Mouse (Mus musculus) heart, embryonic 10.5 days (tissue): ENCODE measurements around the gene Pax3. TPM values are rescaled to one million over a fixed set of nuclear protein-coding genes. Genes with fewer than 3 reads are reported as not detected.

ENCODE experiments used
- DNase-seq: peaks from one replicate; pipeline ENCODE4 v3.0.0-alpha.2; 2017; ENCODE audit warnings: low spot score
- H3K27ac ChIP-seq: fragments of 300-500 bp; sonication (generic); 2 replicates; pipeline ENCODE4 v1.5.1; 2016; ENCODE audit warnings: mild to moderate bottlenecking
- H3K27me3 ChIP-seq: fragments of 300-500 bp; sonication (generic); 2 replicates; pipeline ENCODE4 v1.6.1; 2016; ENCODE audit warnings: mild to moderate bottlenecking; ENCODE audit not compliant: poor library complexity, insufficient read depth, severe bottlenecking
- H3K36me3 ChIP-seq: fragments of 300-500 bp; sonication (generic); 2 replicates; pipeline ENCODE4 v1.6.1; 2016; ENCODE audit warnings: mild to moderate bottlenecking, moderate library complexity
- H3K4me1 ChIP-seq: fragments of 300-500 bp; sonication (generic); 2 replicates; pipeline ENCODE4 v1.6.1; 2016; ENCODE audit warnings: mild to moderate bottlenecking
- H3K4me3 ChIP-seq: fragments of 300-500 bp; sonication (generic); 2 replicates; pipeline ENCODE4 v1.5.1; 2016; ENCODE audit warnings: mild to moderate bottlenecking, moderate library complexity
- H3K9me3 ChIP-seq: fragments of 300-500 bp; sonication (generic); 2 replicates; pipeline ENCODE4 v1.6.1; 2016; ENCODE audit warnings: mild to moderate bottlenecking, moderate library complexity
- WGBS: fragments of 180-500 bp; shearing (Covaris S2); methylation state at CpG from one replicate; pipeline ENCODE4 v1.1.7; 2016; 5-methylcytosine and 5-hydroxymethylcytosine counted together
- polyA plus RNA-seq: library from polyadenylated mRNA; unstranded; fragments of >200 nt; fragmentation: Nextera tagmentation; extraction: Ambion mirVana; gene quantifications from 2 replicates; pipeline ENCODE4 v1.2.1, GENCODE M21; 2016

The Pax3 gene
- polyA plus RNA-seq, 1 experiment from 2014 or later: 1.9 TPM

GRCm38 (mm10) chr1:78142912-78143311, 54.0 kb downstream of the Pax3 start:
- H3K27ac ChIP-seq: no peak overlapping the region
- no peak for DNase-seq
- H3K9me3 ChIP-seq: no peaks in the 10 kb centered on the region
- WGBS: 54% methylated on average over 6 of the region's 6 CpGs
- peaks cover 95% of the 10 kb centered on the region for H3K27me3 ChIP-seq
- no peaks in the 10 kb centered on the region for H3K36me3 ChIP-seq
- H3K4me1 ChIP-seq: 0 out of 2 replicates have a peak, but pooled peaks cover 5% of the 10 kb centered on the region
- no peak overlapping the region for H3K4me3 ChIP-seq

DNA sequence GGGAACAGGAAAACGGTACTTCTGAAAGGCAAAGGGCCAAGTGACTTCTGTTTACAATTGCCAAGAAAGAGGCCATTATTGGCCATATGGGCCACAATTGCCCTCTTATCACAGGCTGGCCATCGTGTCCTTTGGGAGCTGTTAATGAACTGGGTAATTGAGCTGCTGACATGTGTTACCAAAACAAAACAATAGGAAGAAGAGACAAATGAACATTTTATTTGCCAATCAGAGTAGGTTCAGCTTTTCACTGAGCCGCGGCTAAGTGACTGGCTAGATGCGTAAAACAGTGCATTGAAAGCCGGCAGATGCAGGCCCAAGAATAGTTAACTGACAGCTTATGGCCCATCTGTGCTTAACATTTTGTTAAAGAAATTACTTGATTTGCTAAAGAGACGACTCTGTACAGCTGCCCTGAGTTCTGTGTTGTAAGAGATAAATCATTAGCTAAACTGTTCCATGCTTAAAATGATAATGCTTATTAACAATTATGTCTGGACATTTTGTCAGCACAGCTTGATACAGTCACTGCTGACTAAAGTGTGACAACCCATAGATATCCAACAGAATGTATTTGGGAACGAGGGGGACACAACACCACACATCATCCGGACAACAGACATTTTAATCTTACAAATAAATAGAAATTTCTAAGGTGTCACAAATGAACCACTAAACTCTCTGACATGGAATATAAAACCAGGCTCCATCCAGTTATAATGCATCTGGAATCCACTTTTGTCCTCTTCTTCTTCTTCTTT, 55.0 kb downstream of the Pax3 start:
- no peaks in the 10 kb centered on the region for H3K9me3 ChIP-seq
- 31% methylated on average over 9 of the region's 9 CpGs for WGBS
- no peak for DNase-seq
- no peak overlapping the region for H3K27ac ChIP-seq
- H3K4me1 ChIP-seq: 0 out of 2 replicates have a peak, but pooled peaks cover 5% of the 10 kb centered on the region
- no peaks in the 10 kb centered on the region for H3K36me3 ChIP-seq
- H3K4me3 ChIP-seq: no peak overlapping the region
- peaks cover 98% of the 10 kb centered on the region for H3K27me3 ChIP-seq

- WGBS: 5% methylated on average over 7 of the region's 7 CpGs
- Histone ChIP-seq H3K4me3 (no peak overlapping the region), H3K4me1 (0 out of 2 replicates have a peak, but pooled peaks cover 5% of the 10 kb centered on the region), H3K27me3 (peaks cover 98% of the 10 kb centered on the region), H3K27ac (no peak overlapping the region), H3K9me3 (no peaks in the 10 kb centered on the region), H3K36me3 (no peaks in the 10 kb centered on the region)
- DNase-seq: no peak
These were observed 55.6 kb downstream of the Pax3 start for GRCm38 (mm10) chr1:78141314-78141713.

DNA sequence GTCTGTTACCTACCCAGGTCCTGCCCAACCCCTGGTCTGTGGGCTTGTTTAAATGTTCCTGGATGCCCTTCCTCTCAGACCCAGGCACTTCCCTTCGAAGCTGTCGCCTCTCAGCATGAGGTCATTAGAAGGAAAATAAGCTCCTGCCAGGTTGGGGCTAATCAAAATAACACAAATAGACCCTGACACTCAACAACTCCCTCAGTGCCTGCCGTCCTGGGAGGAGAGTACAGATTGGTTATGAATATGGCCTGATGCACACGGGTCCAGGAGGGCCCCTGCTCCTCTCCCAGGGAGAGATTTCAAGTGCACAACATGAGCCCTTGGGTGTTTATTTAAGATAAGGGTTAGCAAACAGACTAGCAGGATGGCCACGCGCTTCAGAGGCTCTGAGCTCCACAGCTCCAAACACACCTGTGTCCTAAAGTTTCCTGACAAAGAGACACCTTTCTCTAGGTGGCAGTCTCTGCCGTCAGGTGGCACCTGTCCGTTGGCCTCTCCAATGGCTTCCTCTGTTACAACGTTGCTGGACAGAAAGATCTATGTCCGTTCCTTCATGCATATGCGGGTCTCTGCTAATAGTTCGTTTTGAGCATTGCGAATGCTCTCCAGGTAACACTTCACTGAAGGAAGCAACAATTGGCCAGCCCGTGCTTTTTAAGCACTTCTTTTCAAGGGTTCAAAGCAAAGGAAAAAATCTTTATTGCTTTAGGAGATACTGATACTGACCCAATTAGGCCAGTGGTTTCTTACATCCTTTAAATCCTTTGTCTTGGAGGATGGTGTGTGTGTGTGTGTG, 56.2 kb downstream of the Pax3 start:
- 2% methylated on average over 14 of the region's 14 CpGs for WGBS

GRCm38 (mm10) chr1:78139287-78139686, 57.6 kb downstream of the Pax3 start:
- Histone ChIP-seq H3K4me3 (no peak overlapping the region), H3K27ac (no peak overlapping the region), H3K4me1 (0 out of 2 replicates have a peak, but pooled peaks cover 5% of the 10 kb centered on the region), H3K9me3 (no peaks in the 10 kb centered on the region), H3K36me3 (no peaks in the 10 kb centered on the region), H3K27me3 (peaks cover 91% of the 10 kb centered on the region)
- WGBS: 3% methylated on average over 11 of the region's 11 CpGs
- DNase-seq: no peak

More for the DNA sequence above, 56.2 kb downstream of the Pax3 start:
- Histone ChIP-seq H3K4me3 (no peak overlapping the region), H3K27me3 (peaks cover 94% of the 10 kb centered on the region), H3K27ac (no peak overlapping the region), H3K9me3 (no peaks in the 10 kb centered on the region), H3K4me1 (0 out of 2 replicates have a peak, but pooled peaks cover 5% of the 10 kb centered on the region), H3K36me3 (no peaks in the 10 kb centered on the region)
- DNase-seq: no peak

DNA sequence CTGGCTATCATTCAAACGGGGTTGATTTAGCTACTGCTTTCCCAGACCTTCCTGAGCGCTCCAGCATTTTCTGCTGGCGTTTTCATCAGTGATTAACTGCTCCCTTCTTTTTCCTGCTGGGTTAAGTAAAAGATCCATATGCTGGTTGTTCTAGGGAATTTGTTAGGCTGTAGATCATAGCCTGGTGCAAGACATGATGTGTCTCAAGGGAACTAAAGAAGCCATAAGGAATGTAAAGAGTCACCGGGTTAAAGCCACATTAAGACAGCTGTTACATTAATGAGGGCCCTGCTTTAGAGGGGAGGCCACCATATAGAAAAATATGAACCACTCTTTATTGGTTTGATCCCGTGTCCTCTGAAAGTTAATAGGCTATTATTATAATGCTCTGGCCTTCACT, 67.7 kb downstream of the Pax3 start:
- no peaks in the 10 kb centered on the region for H3K4me1 ChIP-seq
- no peak for DNase-seq
- peaks cover 19% of the 10 kb centered on the region for H3K27me3 ChIP-seq
- 53% methylated on average over 5 of the region's 5 CpGs for WGBS
- H3K9me3 ChIP-seq: no peaks in the 10 kb centered on the region
- H3K36me3 ChIP-seq: no peaks in the 10 kb centered on the region
- H3K27ac ChIP-seq: no peak overlapping the region
- H3K4me3 ChIP-seq: no peak overlapping the region

DNA sequence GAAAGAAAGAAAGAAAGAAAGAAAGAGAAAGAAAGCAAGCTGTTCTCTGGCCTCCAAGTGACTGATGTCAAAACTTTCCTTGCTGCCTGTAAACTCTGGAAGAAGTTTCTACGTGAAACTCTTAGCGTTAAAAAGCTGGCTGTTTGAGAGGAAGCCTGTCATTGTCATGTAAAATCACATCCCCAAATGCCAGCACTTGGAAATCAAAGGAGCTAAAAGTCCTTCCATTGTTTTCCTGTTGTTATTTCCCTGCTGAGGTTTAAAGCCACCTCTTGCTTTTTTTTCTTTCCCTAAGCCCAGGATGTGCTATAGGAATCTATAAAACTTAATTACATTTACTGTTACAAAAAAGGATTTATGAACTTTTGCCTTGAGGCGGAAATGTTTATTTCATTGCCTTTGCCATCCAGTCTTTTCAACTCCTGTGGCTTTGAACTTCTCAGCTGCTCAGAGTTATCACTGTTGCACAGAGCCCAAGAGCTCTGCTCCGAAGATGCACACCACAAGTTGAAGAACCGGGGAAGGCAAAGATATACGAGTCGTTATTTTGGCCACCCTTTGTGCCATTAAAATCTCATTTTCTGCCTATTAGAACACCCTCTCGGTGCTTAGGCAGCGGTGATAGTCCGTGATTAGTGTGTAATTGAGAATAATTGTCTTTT, 76.9 kb downstream of the Pax3 start:
- no peak for DNase-seq
- Histone ChIP-seq H3K27me3 (peaks cover 6% of the 10 kb centered on the region; the same call in 1 of the 2 replicates), H3K4me3 (no peak overlapping the region), H3K27ac (no peak overlapping the region), H3K4me1 (no peaks in the 10 kb centered on the region), H3K9me3 (no peaks in the 10 kb centered on the region), H3K36me3 (no peaks in the 10 kb centered on the region)
- 20% methylated on average over 10 of the region's 10 CpGs for WGBS

GRCm38 (mm10) chr1:78116046-78116445, 80.9 kb downstream of the Pax3 start:
- H3K27me3 ChIP-seq: 0 out of 2 replicates have a peak, but pooled peaks cover 4% of the 10 kb centered on the region
- DNase-seq: no peak
- no peaks in the 10 kb centered on the region for H3K9me3 ChIP-seq
- H3K4me1 ChIP-seq: no peaks in the 10 kb centered on the region
- H3K36me3 ChIP-seq: no peaks in the 10 kb centered on the region
- no peak overlapping the region for H3K4me3 ChIP-seq
- WGBS: 82% methylated on average over 3 of the region's 3 CpGs
- no peak overlapping the region for H3K27ac ChIP-seq

DNA sequence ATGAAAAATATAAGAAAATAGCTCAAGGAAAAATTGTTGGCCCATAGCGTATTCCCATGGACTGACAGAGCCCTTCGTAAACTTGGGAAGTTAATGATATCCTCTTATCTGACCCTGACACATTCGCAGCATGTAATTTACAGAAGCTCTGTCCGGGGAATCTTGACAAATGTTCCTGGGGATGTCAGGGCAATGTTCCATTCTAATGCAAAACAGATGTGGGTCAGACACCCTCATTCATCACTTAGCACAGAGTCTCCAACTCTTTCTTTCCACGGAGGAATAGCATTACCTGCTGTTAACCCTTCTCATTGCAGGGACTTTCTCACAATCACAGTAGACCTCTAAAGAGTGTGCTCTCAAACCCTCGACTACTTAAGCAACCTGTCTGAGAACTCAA, 86.6 kb downstream of the Pax3 start:
- no peak overlapping the region for H3K27ac ChIP-seq
- no peaks in the 10 kb centered on the region for H3K9me3 ChIP-seq
- no peak overlapping the region for H3K4me3 ChIP-seq
- H3K36me3 ChIP-seq: no peaks in the 10 kb centered on the region
- H3K4me1 ChIP-seq: no peaks in the 10 kb centered on the region
- DNase-seq: no peak
- peaks cover 4% of the 10 kb centered on the region; the same call in 1 of the 2 replicates for H3K27me3 ChIP-seq
- WGBS: 40% methylated on average over 6 of the region's 6 CpGs

DNA sequence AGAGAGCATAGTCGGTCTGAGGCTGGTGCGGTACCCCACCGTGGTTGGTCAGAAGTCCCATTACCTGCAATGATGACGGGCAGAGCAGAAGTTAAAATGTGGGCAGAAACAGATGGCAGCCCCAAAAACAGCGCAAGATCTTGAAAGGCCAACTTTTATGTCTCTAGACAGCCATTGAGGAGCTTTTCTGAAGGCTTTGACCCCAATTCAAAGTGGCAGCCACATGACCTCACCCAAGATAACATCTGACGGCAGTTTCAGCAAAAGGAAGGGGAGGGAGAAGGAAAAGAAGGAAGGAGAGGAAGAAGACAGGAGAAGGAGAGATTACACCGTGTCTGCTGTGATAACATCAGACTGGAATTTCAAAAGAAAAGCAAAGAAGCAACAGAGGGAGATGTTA, 93.4 kb downstream of the Pax3 start:
- no peak for DNase-seq
- WGBS: 59% methylated on average over 7 of the region's 7 CpGs
- Histone ChIP-seq H3K27ac (no peak overlapping the region), H3K9me3 (no peaks in the 10 kb centered on the region), H3K36me3 (no peaks in the 10 kb centered on the region), H3K27me3 (no peaks in the 10 kb centered on the region; the same call in 1 of the 2 replicates), H3K4me1 (no peaks in the 10 kb centered on the region), H3K4me3 (no peak overlapping the region)

GRCm38 (mm10) chr1:78093619-78094018, 103.3 kb downstream of the Pax3 start:
- no peaks in the 10 kb centered on the region for H3K36me3 ChIP-seq
- WGBS: 88% methylated on average over 4 of the region's 4 CpGs
- DNase-seq: no peak

GRCm38 (mm10) chr1:78088646-78089045, 108.3 kb downstream of the Pax3 start:
- H3K36me3 ChIP-seq: no peaks in the 10 kb centered on the region
- H3K4me1 ChIP-seq: no peaks in the 10 kb centered on the region
- H3K27ac ChIP-seq: no peak overlapping the region
- WGBS: 74% methylated on average over 2 of the region's 2 CpGs
- no peak overlapping the region for H3K4me3 ChIP-seq
- H3K9me3 ChIP-seq: no peaks in the 10 kb centered on the region
- no peaks in the 10 kb centered on the region for H3K27me3 ChIP-seq
- no peak for DNase-seq

More at GRCm38 (mm10) chr1:78093619-78094018, 103.3 kb downstream of the Pax3 start:
- Histone ChIP-seq H3K4me1 (no peaks in the 10 kb centered on the region), H3K9me3 (no peaks in the 10 kb centered on the region), H3K27me3 (no peaks in the 10 kb centered on the region), H3K27ac (no peak overlapping the region), H3K4me3 (no peak overlapping the region)

- Histone ChIP-seq H3K9me3 (no peaks in the 10 kb centered on the region), H3K27ac (no peak overlapping the region), H3K36me3 (no peaks in the 10 kb centered on the region), H3K4me3 (no peak overlapping the region), H3K4me1 (no peaks in the 10 kb centered on the region), H3K27me3 (no peaks in the 10 kb centered on the region)
- DNase-seq: no peak
- 50% methylated on average over 18 of the region's 18 CpGs for WGBS
These were observed 115.2 kb downstream of the Pax3 start for GRCm38 (mm10) chr1:78081761-78082160.
